Mouse (Mus musculus) cerebellum, adult (tissue): ENCODE data around the gene Etfb.

Source experiments
- ATAC-seq: cut with Nextera tagmentation; 2 replicates; pipeline ENCODE4 v1.9.2; 2017; ENCODE audit warnings: mild to moderate bottlenecking, moderate library complexity, mixed read lengths; ENCODE audit not compliant: insufficient number of reproducible peaks, low FRiP score, low TSS enrichment

The Etfb gene

GRCm38 (mm10) chr7:43490182-43490584 is 46.3 kb downstream of the Etfb start:
- peak; percentile 77 for ATAC-seq

DNA sequence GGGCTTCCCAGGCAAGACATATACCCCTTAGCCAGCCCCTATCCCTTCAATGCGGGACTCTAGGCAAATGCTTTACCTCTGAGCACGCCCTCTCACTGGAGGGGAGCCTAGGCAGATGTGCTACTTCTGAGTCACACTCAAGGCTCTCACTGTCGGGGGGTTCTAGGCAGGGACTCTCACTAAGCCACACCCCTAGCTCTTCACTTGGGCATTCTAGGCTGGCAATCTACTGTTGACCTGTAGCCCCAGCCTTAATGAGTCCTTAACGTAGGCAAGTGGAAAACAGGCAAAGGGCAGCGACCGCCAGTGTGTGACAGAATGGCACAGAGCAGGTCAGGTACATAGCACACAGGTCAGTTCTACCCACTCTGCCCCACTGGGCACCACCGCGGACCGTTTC is 47.0 kb downstream of the Etfb start:
- ATAC-seq = no peak

DNA sequence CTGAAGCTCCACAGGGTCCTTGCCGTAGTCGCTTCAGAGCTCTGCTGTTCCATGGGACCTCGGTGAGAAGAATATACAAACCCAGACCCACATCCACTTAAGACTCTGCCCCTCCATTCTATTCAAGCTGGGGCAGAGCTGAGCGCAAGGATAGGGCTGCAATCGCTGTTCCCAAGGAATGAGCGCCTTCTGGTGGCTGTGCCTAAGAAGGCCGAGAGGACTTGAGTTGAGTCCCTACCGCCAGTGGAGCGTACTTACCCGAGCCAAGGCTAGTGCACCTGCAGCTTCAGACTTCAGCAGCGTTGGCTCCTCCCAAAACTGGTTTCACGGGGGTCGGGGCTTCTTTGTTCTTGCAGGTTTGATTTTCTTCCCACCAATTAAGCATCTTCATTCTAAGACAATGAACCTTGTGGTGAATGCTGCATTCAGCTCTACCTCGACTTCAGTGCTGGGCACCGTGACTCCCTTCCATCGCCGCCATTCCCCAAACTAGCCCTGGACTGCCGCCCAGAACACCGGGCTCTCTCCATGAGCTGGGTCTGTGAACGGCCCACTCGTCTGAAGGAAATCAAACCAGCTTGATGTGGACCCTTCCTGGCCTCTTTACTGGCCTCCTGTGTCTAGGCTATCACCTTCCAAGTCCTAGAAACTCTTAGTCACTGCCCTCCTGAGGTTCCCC is 51.6 kb downstream of the Etfb start:
- peak; percentile 88; the same call in 1 of the 2 replicates for ATAC-seq
